Mouse (Mus musculus) brain, embryonic 14.5 days (tissue): ENCODE data around the gene Csad. TPM values are rescaled to one million over a fixed set of nuclear protein-coding genes. Genes with fewer than 3 reads are reported as not detected.
A peak's percentile ranks its signal among the peaks of the same experiment; 100 is the strongest.

Source experiments
- DNase-seq: peaks from one replicate; pipeline ENCODE4 v3.0.0-alpha.2; 2011; ENCODE audit warnings: low read depth
- CTCF ChIP-seq: fragments of 200-500 bp; IDR thresholded peaks from 2 replicates; pipeline ENCODE4 v1.5.1; 2012; ENCODE audit warnings: inconsistent platforms, mild to moderate bottlenecking, moderate library complexity, borderline replicate concordance; ENCODE audit not compliant: insufficient read depth, insufficient read length; ENCODE audit errors: extremely low read depth
- POLR2A ChIP-seq: fragments of 200-500 bp; IDR thresholded peaks from 2 replicates; pipeline ENCODE4 v1.6.1; 2012; ENCODE audit warnings: mild to moderate bottlenecking, inconsistent platforms, borderline replicate concordance; ENCODE audit not compliant: poor library complexity, insufficient read depth, insufficient read length, severe bottlenecking; ENCODE audit errors: extremely low read depth
- polyA plus RNA-seq: library from polyadenylated mRNA; depleted of rRNA; stranded (reverse); fragments of >200 nt; gene quantifications from 2 replicates; pipeline ENCODE4 v1.2.3, GENCODE M21; 2012

The Csad gene
- polyA plus RNA-seq, 1 experiment = 45.4 TPM

DNA sequence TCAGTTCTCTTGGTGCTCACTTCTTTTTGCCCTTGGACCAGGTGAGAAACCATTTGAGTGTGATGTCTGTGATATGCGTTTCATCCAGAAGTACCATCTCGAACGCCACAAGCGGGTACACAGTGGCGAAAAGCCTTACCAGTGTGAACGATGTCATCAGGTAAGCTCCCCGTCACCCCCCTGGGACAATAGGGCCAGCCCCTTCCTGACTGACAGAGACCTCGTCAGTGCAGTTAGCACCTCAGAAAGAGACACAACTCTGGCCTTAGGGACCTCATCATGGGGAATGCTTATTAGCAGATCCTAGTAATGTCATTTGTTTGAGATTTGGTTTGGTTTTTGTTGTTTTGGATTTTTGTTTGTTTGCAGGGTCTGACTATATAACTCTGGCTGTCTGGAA, 4.6 kb upstream of the Csad start:
- TF ChIP-seq CTCF (no peak), POLR2A (no peak)

DNA sequence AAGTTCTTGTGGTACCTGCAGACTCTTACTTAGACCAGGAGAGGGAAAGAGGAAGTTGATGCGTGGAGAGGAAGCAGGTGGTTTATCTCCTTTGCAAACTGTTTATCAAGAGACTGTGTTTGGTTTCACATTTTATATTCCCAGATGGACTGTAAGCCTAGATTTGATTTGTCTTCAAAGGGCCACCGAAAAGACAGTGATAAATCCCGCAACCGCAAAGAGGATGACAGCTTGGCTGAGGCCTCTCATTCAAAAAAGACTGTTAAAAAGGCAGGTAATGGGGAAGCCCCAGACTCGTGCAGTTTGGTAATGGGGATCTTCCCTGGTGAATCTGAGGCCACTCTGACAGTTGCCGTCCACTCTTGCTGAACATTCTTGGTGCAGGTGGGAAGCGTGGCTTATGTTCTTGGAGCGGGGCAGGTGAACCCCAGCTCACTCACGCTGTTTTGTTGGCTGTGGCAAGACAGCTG, 3.6 kb upstream of the Csad start:
- TF ChIP-seq POLR2A (no peak), CTCF (no peak)
- no peak for DNase-seq

More for the DNA sequence above, 4.6 kb upstream of the Csad start:
- DNase-seq = no peak

DNA sequence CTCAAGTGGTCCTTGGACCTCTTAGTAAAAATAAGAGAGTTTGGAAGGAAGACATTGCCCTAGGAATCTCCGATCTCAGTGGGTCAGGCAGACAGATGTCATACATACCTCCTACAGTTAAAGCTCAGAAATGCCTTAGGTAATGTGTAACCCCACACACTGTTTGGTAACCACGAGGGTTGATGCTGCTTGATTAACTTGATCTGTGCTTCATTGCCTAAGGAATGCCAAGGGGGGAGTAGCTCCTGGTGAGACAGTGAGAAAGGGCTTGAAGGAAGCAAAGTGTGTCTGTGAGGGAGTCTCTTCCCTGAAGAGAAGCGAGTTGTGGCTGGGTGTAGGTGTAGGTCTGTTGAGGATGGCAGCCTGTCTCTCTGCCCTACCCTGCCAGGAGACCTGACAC, 2.8 kb upstream of the Csad start:
- no peak for TF ChIP-seq CTCF
- TF ChIP-seq POLR2A = no peak
- no peak for DNase-seq

DNA sequence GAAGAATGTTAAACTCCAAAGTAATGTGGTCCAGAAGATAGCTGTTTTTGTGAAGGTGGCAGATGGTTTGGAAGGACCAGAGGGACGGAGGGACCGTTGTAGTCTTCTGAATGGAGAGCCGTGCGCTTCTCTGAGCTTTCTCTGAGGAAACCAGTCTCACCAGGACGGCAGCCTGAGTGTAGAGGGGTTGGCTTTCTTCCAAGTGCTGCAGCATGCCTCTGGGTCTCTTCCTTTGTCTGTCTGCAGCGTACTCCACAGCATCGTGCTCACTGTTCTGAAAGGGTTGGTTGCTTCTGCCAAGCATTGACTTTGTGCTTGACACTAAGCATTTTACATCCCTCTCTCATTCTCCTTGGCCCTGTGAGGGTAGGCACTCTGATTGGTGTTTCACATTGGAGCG, 1.3 kb upstream of the Csad start:
- DNase-seq = peak; percentile 94
- TF ChIP-seq POLR2A (no peak), CTCF (no peak)

DNA sequence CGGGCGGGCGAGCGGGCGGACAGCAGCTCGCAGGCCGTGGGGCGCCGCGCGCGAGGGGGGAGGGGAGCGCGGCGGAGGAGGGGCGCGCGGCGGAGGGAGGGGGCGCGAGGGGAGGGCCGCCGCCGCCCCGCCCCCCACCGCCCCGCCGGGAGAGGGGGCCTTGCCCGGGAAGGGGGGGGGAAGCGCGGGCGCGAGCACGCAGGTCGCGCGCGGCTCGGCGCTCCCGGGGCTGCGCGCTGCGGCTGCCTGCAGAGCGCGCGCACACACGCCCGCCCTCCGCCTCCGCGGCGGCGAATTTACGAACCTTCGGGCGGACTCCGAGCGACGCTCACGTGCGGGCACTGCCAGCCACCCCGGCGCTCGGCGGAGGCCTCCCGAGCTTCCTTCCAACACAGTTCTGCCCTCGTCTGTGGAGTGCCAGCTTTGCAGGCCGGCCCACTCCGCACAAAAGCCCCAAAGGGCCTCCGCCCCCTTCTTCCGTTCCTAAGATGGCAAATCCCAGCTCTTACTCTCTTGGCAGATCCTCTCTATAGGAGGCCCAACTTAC, 616 bp downstream of the Csad start:
- DNase-seq = peak; percentile 88
- TF ChIP-seq POLR2A (no peak; the same call in 1 of the 2 replicates), CTCF (no peak)

DNA sequence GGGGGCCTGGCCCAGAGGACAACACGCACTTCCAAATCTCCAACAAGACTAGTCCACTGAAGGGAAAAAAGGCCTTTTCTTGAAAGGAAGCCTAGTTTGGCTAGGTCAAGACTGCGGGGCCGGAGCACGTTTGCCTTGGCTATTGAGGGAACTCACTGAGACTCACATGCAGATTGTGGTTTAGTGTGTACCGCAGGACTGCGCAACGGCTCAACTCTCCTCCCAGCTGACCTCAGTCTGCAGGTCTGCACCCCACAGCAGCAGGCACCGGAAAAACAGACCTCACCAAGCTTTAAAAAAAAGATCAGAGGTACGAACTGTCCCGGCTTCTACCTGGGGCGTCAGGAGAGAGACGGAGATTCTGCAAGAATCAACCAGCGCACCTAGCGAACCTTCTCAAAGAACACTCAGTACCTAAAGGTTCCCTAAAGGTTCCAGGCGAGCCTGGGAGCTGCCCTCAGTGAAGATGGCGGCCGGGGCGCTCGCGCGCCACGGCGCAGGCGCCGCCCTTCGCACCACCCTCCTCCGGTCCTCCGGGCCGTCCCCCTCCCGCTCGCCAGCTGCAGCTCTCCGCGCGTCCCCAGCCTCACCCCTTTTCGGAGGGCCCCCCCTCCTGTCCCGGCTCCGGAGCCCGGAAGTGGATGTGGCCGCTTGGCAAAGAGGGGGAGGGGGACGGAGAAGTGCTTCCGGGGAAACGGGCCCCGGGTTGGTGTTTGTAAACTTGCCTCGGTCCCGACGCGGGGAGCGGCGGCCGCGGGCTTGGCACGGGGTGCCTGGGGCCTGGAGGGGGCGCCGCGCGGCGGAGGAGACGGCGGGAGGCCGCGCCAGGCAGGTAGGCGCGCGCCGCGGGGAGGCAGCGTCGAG, 1.3 kb downstream of the Csad start, which contains the start of gene Zfp740:
TSS of gene Zfp740 (plus strand) at position 279 of the 864 bp plus-strand sequence.
- peak; percentile 99 for DNase-seq
- TF ChIP-seq CTCF = no peak
- peak; percentile 46 for TF ChIP-seq POLR2A

DNA sequence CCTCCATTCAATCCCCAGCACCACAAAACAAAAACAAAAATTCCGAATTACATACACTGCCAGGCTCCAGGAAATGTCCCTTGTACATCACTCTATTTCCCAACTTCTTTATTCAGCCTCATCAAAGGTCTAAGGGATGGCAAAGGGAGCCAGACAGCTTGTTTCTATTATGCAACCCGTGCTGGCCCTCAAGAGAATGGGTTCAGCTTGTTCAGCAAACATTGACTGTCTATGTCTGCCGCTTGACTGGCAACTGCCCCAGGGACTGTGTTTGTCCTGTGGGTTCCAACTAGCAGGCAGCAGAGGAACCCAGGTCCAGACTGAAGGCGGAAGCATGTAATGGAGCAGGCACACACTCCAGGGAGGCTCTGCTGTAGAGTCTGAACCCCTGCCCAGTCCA, 5.7 kb downstream of the Csad start:
- DNase-seq = no peak
- TF ChIP-seq POLR2A (no peak), CTCF (no peak)

DNA sequence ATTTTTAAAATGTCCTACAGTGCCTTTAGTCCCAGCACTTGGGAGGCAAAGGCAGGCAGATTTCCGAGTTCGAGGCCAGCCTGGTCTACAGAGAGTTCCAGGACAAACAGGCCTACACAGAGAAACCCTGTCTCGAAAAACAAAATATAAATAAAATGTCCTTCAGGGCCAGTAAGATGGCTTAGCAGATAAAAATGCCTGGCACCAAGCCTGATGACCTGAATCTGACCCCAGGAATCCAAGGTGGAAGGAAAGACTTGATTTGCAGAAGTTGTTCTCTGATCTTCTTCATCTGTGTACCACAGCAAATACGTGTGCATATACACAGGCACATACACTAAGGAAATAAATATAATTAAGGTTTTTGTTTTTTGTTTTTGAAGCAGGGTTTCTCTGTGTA, 9.2 kb downstream of the Csad start:
- no peak for TF ChIP-seq CTCF
- TF ChIP-seq POLR2A = no peak
- DNase-seq = no peak

DNA sequence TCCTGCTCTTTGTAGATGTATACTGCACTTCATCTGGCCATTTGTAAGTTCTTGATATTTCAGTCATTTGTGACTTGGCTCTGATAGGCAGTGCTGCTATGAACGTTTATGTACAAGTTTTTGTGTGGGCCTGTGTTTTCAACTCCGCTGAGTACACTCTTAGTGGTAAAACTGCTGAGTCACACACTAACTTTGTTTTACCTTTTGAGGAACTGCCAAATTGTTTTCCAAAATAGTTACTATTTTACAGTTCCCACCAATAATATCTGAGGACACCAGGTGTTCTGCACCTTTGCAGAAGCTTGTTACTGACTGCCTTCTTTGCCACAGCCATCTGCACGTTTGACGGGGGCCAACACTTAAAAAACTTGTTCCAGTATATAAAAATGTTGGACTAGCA, 10.1 kb downstream of the Csad start:
- TF ChIP-seq CTCF = no peak
- TF ChIP-seq POLR2A = no peak
- DNase-seq = no peak

DNA sequence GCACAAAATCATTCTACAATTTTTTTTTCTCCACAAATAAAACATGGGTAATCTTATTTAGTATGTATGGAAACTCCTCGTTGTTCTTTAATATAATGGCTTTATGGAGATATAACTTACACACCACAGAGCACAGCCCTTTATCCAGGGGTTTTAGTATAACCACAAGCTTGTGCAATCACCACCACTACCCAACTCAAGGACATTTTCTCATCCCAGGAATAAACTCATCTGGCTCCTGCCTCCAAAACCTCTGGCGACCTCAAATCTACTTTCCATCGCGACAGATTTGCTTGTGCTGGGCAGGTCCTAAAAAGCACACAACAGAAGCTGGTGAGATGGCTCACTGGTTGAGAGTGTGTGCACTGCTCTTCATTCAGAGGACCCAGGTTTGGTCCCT, 10.9 kb downstream of the Csad start:
- DNase-seq = no peak
- no peak for TF ChIP-seq CTCF

DNA sequence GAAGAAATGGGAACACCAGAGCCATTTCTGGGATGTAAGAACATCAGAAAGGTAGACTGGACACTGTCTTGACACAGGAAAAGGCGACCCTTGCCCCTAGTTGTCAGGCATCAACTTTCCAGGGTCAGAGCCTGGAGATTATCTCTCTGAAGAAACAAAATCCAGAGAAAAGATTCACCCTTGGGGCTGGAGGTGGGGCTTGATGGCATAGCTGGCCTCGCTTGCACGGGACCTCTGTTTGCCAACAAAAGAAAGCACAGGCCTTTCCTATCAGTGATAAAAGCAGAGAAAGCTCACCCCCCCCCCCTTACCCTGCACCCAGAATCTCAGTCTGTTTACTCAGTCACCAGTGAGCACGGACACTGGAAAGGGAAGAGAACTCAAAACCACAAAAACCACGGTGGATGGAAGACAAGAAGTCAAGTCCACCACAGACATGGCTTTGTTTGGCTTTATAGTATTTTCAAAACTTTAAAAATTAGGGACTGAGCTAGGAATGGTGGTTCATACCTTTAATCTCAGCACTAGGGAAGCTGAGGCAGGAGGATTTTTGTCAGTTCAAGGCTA, 11.6 kb downstream of the Csad start:
- TF ChIP-seq POLR2A = no peak
- TF ChIP-seq CTCF = no peak
- no peak for DNase-seq

DNA sequence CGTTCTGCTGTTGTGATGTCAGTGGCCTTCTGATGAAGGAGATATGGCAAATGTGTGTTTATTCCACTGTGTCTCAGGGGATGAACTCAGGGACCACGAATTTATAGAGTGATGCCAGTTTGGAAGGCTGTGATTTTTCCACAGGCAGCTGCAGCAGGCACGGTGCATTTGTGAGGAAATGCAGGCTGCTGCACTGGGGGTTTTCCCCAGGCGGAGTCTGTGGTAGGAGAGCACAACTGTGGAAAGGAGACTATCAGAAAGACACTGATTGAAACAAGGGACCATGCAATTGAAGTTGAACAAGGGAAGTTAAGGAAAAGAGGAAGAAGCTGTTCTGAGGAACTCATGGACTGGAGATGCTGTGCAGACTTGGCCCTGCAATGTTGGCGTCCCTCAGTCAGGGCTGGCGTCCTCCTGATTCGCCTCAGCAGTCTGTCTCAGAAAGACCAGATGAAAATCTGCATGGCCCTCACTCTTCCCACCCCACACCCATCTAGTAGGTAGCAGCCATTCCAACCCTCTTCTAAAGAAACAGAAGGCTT, 12.2 kb downstream of the Csad start:
- no peak for TF ChIP-seq CTCF
- no peak for TF ChIP-seq POLR2A
- DNase-seq = no peak

DNA sequence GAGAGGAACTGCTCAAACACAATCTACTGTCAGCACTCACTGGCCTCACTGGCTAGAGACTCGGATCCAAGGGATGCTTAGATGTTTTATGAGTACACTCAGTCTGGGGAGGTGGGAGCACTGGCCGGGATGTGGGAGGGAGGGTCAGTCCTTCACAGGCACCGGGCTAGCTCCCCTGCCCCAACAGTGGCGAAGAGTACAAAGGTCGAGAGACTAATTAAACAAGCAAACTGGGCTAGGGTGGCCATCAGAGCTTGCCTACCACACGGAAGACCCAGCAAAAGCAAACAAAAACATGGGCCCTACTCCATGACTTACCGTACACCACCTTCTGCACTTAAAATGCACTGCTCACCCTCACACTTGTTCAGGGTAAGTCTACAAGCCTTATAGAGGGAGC, 12.8 kb downstream of the Csad start:
- TF ChIP-seq CTCF (no peak), POLR2A (no peak)
- DNase-seq = no peak
